Mouse (Mus musculus): ENCODE measurements around the gene A830031A19Rik.

A830031A19Rik gene

GRCm38 (mm10) chr11:24077795-24078705 lies 3.2 kb upstream of the A830031A19Rik start, which contains the start of gene Bcl11a:
TSS of gene Bcl11a (plus strand) at chr11:24078056.
- no peak for DNase-seq (ENCODE audit: extremely low read depth, insufficient read length, low spot score)

GRCm38 (mm10) chr11:24076821-24077730 lies 2.2 kb upstream of the A830031A19Rik start:
- DNase-seq (ENCODE audit: extremely low read depth, insufficient read length, low spot score), result no peak

- no peak for DNase-seq (ENCODE audit: extremely low read depth, insufficient read length, low spot score)
These were observed 1.3 kb upstream of the A830031A19Rik start for GRCm38 (mm10) chr11:24076127-24076650.

DNA sequence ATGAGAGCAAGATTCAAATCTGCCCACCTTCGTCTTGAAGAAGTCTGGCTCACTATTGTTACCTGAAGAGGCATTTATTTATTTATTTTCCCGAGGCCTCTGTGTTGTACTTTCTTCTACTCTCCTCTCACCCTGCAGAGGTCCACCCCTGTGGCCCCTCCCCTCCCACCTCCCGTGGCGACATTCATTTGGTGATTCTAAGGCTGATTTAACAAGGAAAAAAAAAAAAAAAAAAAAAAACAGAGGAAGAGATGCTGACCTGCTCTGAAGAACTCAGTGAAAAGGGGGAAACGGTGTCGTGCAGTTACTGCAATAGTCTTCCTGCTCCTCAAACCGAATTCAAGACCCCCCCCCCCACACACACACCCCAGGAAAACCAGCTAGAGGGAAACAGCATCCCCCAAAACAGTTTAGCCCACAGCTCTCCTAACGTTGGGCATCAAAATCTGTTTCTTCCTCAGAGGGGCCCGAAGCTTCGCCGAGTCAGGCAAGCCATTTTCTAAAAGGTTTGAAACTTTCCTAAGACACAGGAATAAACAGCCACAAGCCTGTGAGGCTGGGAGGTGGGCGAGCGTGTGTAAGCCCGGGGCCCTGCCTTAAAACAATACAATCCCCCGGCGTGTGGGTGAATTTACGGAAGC lies 752 bp upstream of the A830031A19Rik start:
- DNase-seq (ENCODE audit: extremely low read depth, insufficient read length, low spot score), result no peak

- no peak for DNase-seq (ENCODE audit: extremely low read depth, insufficient read length, low spot score)
These were observed 748 bp downstream of the A830031A19Rik start for GRCm38 (mm10) chr11:24074021-24074591.

GRCm38 (mm10) chr11:24065313-24065712 lies 9.5 kb downstream of the A830031A19Rik start:
- DNase-seq (ENCODE audit: extremely low read depth, insufficient read length, low spot score), result no peak

GRCm38 (mm10) chr11:24064221-24064620 lies 10.6 kb downstream of the A830031A19Rik start:
- no peak for DNase-seq (ENCODE audit: extremely low read depth, insufficient read length, low spot score)

DNA sequence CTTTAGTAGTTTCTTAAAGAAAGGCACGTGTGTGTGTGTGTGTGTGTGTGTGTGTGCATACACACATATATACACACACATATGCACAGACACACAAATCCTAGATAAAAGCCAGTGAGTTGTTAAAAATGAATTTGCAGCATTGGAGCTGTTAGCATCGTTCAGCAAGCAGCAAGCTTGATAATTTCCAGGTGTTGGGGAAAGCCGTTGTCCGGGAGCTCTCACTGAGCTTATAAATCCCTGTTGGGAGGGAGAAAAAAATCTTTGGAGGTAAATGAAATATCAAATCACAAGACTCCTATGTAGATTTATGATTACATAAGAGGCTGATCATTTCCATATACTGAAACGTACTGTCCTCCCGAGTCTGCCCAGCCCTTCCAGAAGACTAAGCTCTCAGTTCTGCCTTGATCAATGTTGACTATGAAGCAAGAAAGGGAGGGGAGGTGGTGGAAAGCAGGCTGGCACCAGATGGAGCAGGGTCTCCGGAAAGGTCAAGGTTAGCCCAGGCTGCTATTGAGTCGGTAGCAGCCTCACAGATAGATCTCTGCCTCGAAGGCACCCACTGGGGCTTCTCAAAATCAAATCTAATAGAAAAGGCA lies 12.3 kb downstream of the A830031A19Rik start:
- DNase-seq (ENCODE audit: extremely low read depth, insufficient read length, low spot score), result no peak

GRCm38 (mm10) chr11:24061819-24062218 lies 13.0 kb downstream of the A830031A19Rik start:
- no peak for DNase-seq (ENCODE audit: extremely low read depth, insufficient read length, low spot score)

- no peak for DNase-seq (ENCODE audit: extremely low read depth, insufficient read length, low spot score)
These were observed 14.4 kb downstream of the A830031A19Rik start for GRCm38 (mm10) chr11:24060428-24060827.

DNA sequence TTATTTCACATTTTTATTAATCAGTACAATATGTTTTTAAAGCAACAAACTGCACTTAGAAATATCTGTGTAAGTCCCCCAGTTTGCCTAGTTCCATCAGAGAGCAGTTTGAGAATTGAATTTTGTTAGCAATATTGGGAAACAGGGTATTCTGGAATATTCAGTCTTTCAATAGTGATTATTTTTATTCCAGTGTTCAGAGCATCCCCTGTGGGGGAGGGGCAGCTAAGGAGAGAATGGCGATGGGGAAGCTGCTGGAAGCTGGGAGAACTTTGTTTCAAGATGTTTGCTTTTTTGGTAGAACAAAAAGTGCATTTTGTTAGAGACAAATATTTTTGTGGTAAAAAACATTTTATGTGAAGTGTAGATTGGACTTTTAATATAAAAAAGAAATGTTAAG lies 15.7 kb downstream of the A830031A19Rik start:
- no peak for DNase-seq (ENCODE audit: extremely low read depth, insufficient read length, low spot score)

DNA sequence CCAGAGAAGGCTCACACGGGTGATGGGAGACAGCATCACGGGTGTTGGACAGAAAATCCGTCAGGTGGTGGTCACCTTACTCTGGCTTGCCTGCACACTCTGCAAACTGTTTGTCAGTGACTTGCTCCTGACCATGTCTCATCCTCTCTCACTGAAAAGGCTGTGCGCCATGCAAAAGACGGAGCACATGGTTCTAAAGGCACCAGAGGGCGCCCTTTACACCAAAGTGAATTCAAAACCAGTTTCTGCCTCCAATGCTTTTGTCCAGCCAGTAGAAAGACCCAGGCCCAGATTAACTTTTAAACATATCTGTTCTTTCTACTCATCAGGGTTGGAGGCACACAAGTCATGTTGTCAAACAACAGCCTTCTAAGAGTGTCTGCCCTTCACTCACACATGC lies 22.0 kb downstream of the A830031A19Rik start:
- DNase-seq (ENCODE audit: extremely low read depth, insufficient read length, low spot score), result no peak

GRCm38 (mm10) chr11:24050032-24050757 lies 24.7 kb downstream of the A830031A19Rik start:
- no peak for DNase-seq (ENCODE audit: extremely low read depth, insufficient read length, low spot score)

DNA sequence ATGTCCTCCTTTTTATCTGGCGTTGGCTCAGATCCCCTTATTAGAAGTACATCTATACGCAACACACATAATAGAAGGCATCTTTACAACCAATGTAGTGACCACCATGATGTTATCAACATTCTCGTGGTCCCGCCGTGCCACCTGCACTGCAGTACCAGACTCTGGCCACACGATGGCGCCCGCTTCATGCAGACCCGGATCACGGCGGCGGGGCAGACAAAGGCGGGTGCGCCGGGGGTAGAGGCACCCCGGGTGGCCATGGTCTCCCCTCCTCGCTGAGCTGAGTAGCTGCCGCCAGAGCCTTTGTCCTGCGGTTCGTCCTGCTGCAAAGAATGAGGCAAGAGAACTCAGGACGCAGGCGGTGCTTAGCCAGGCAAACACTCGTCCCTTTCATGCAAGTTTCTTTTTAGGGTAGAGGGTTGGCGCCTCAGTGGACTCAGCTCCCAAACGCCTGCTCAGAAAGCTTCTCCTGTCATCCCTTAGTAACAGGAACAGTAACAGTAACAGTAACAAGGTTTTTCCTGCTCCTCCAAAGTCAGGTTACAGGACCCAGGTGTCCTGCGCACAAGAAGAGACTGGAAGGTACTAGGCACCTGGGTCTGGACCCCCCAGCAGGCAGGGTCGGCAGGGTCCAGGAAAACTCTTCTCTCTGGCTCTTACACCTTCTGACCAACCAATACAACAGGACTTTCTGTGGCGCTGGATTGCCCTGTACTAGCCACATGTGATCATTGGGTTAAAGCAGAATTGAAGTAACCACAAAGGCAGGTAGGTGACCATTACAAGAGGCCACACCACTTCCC lies 25.4 kb downstream of the A830031A19Rik start:
- peak; percentile 45 for DNase-seq (ENCODE audit: extremely low read depth, insufficient read length, low spot score)

DNA sequence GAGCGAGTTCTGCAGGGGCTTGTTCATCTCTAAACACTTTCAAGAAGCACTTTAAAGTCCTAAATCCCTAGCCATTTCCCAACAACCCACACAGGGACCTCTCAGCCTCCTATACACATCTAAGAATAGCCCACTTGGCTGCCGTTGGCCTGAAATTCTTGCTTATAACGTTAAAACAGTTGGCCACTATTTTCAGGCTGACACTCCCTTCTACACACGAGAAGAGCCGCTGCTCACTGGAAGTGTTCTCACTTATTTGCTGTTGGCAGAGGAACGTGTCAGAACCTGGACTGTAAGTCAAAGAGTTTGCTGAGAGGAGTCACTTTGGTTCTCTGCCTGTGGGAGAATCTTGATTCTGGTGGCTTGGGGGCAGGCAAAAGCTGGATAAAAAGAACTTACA lies 30.8 kb downstream of the A830031A19Rik start:
- no peak for DNase-seq (ENCODE audit: extremely low read depth, insufficient read length, low spot score)

DNA sequence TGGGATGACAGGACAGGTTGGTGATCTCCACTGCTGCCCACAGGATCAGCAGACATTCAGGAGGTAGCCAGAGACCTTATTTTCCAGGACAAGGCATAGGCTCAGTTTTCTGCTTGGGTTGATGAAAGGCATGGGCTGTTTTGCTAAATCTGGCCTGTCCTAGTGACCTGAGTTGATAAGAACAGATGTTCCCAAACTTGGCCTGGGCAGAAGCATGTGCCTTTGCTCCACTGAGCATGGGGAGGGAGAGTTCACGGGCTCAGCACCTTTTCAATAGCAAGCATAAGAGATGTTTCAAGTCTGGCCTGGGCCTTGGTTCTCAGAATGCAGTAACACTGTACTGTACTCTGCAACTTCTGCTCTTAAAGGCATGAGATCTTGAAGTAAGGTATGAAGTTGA lies 54.1 kb downstream of the A830031A19Rik start:
- no peak for DNase-seq (ENCODE audit: extremely low read depth, insufficient read length, low spot score)

- DNase-seq (ENCODE audit: extremely low read depth, insufficient read length, low spot score), result no peak
These were observed 56.1 kb downstream of the A830031A19Rik start for GRCm38 (mm10) chr11:24018783-24019182.

DNA sequence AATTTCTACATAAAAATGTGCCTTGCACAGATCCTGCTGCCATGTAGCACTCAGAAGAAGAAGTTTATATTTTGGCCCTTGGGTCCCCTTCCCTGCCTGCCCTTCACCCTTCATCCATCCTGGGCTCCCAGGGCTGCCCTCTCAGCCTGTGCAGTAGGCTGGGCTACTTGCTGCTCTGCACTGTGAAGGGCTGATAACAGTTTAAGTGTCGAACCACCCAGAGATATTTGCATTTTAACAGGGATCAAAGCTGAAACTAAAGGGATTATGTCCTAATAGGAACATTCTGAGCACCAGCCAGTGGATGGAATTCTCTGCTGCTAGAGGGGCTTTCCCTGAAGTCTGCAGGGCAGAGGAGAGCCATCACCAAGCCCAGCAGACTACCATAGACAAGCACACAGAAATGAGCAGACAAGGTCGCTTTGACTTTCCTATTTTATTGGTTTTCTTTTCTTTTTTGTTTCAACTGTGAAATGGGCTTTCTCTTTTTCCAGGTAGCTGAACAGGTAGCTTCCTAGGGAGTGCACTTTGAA lies 58.1 kb downstream of the A830031A19Rik start:
- no peak for DNase-seq (ENCODE audit: extremely low read depth, insufficient read length, low spot score)

Data from 3134 (cell line).